Mouse (Mus musculus): ENCODE data around the gene Tmigd3. TPM values are rescaled to one million over a fixed set of nuclear protein-coding genes. Genes with fewer than 3 reads are reported as not detected.
"Not testable (repeated sequence)": the region's sequence is repeated elsewhere in the genome, so short reads cannot be mapped to it uniquely, and the experiment has no call there.

Gene Tmigd3
- polyA plus RNA-seq, 1 experiment from 2014 or later = 0.17 TPM

DNA sequence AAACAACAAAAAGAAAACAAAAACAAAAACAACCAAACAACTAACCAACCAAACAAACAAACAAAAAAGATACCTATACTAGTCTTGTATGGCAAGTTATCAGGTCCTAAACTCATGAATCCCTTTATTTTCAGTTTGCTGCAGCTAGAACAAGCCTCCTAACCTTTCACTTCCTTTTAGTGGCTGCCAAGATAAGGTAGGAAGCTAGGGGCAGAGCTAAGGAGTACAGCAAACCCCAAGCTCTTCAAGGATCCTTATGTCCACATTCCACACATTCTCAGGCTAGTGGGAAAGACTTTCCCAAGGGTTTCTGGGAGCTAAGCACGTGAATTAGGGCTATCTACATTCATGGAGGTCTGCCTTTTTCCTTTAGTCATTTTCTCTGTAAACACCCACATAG is 44.6 kb downstream of the Tmigd3 start:
- ATAC-seq (ENCODE audit: low FRiP score, low TSS enrichment) (no peak), DNase-seq (ENCODE audit: low spot score) (no peak)
- Histone ChIP-seq H3K27ac (replicated peaks) (no peak overlapping the region), H3K27me3 (ENCODE audit: control insufficient read depth, insufficient read depth, low read length) (no peaks in the 10 kb centered on the region), H3K9ac (ENCODE audit: low read length) (no peak overlapping the region), H3K9me3 (ENCODE audit: control insufficient read depth, low read length) (no peaks in the 10 kb centered on the region), H3K4me1 (replicated peaks; ENCODE audit: control insufficient read depth, insufficient read depth) (no peaks in the 10 kb centered on the region), H3K36me3 (ENCODE audit: control insufficient read depth, insufficient read depth, low read length) (no peaks in the 10 kb centered on the region), H3K4me3 (ENCODE audit: low read depth, low read length) (no peak overlapping the region), H3K4me2 (replicated peaks; ENCODE audit: low read depth) (no peak overlapping the region)
- 30% methylated on average over 1 of the region's 1 CpGs for WGBS
- no peak for TF ChIP-seq CTCF (IDR thresholded peaks at IDR 0.05; ENCODE audit: low read depth)

DNA sequence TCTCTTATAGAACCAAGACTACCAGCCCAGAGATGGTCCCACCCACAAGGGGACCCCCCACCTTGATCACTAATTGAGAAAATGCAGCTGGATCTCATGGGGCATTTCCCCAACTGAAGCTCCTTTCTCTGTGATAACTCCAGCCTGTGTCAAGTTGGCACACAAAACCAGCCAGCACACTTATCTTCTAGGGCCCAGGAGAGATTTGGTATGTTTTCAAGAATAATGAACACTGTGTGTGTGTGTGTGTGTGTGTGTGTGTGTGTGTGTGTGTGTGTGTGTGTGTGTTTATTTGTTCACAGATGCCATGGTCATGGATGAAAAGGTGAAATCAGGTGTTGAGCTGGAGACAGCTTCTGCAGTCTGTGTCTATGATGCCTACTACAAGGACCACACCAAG is 45.8 kb downstream of the Tmigd3 start:
- not testable (repeated sequence) for H3K4me2 ChIP-seq (replicated peaks; ENCODE audit: low read depth); H3K36me3 ChIP-seq (ENCODE audit: control insufficient read depth, insufficient read depth, low read length); H3K27me3 ChIP-seq (ENCODE audit: control insufficient read depth, insufficient read depth, low read length); H3K4me3 ChIP-seq (ENCODE audit: low read depth, low read length); DNase-seq (ENCODE audit: low spot score); ATAC-seq (ENCODE audit: low FRiP score, low TSS enrichment); H3K4me1 ChIP-seq (replicated peaks; ENCODE audit: control insufficient read depth, insufficient read depth); H3K27ac ChIP-seq (replicated peaks); H3K9ac ChIP-seq (ENCODE audit: low read length); H3K9me3 ChIP-seq (ENCODE audit: control insufficient read depth, low read length)

DNA sequence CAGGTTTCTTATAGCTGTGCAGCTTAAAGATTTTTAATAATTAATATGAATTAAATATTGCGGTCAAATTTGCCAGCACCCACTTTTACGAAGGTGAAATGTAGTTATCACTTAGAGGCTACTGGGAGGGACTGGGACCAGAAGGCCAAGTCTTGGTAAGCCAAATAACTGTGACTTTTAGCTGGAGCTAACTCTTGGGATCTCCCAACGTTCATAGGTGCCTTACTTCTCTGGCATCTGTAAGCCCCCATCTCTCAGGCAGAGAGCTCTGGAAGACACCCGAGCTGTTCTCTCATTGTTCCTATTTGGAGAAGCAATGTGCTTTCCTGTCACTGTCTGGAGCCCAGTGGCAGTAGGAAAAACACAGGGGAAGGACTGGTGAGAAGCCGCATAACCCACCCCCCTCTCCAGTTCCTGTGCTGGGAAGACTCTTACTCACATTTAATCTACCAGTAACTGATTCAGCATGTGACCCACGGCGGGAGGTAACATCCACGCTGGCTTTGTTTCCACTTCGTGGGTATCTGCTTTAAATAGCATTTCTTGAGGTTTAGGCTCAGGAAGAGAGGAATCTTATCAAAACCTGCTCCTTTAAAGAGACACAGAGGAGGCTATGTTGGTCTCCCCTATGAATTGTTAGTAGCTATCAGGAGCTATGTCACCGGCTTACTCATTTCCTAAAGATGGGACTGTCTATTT is 47.1 kb downstream of the Tmigd3 start:
- H3K27me3 ChIP-seq (ENCODE audit: control insufficient read depth, insufficient read depth, low read length) = no peaks in the 10 kb centered on the region
- H3K9ac ChIP-seq (ENCODE audit: low read length) = no peak overlapping the region
- ATAC-seq (ENCODE audit: low FRiP score, low TSS enrichment) = no peak
- 70% methylated on average over 10 of the region's 10 CpGs for WGBS
- H3K4me3 ChIP-seq (ENCODE audit: low read depth, low read length) = no peak overlapping the region
- no peaks in the 10 kb centered on the region for H3K4me1 ChIP-seq (replicated peaks; ENCODE audit: control insufficient read depth, insufficient read depth)
- H3K9me3 ChIP-seq (ENCODE audit: control insufficient read depth, low read length) = no peaks in the 10 kb centered on the region
- TF ChIP-seq CTCF (IDR thresholded peaks at IDR 0.05; ENCODE audit: low read depth) = no peak
- TF ChIP-seq EP300 (optimal IDR thresholded peaks at IDR 0.05) = no peak
- H3K27ac ChIP-seq (replicated peaks) = no peak overlapping the region
- no peak overlapping the region for H3K4me2 ChIP-seq (replicated peaks; ENCODE audit: low read depth)
- no peaks in the 10 kb centered on the region for H3K36me3 ChIP-seq (ENCODE audit: control insufficient read depth, insufficient read depth, low read length)
- DNase-seq (ENCODE audit: low spot score) = no peak

DNA sequence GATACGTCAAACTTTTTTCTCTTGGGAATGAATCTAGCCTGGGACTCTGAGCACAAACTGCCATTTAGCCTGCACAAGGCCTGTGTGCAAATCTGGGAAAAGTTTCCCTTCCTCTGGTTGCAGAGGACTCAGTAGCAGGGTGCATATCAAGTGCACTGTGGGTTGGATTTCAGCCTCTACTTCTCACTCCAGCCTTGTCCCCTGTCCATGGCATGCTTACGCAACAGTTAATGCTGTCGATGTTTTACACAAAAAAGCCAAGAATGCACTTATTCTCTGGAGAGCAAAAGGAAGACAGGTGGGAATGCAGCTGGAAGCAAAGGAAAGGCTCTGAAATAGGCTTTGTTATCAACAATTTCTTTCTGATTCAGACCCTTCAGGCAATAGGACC is 47.6 kb downstream of the Tmigd3 start:
- 63% methylated on average over 3 of the region's 3 CpGs for WGBS
- no peak for DNase-seq (ENCODE audit: low spot score)
- no peak overlapping the region for H3K4me2 ChIP-seq (replicated peaks; ENCODE audit: low read depth)
- H3K27me3 ChIP-seq (ENCODE audit: control insufficient read depth, insufficient read depth, low read length) = no peaks in the 10 kb centered on the region
- H3K4me1 ChIP-seq (replicated peaks; ENCODE audit: control insufficient read depth, insufficient read depth) = no peaks in the 10 kb centered on the region
- H3K36me3 ChIP-seq (ENCODE audit: control insufficient read depth, insufficient read depth, low read length) = no peaks in the 10 kb centered on the region
- no peak overlapping the region for H3K4me3 ChIP-seq (ENCODE audit: low read depth, low read length)
- no peak overlapping the region for H3K27ac ChIP-seq (replicated peaks)
- no peak for ATAC-seq (ENCODE audit: low FRiP score, low TSS enrichment)
- no peak overlapping the region for H3K9ac ChIP-seq (ENCODE audit: low read length)
- TF ChIP-seq CTCF (IDR thresholded peaks at IDR 0.05; ENCODE audit: low read depth) (no peak), EP300 (optimal IDR thresholded peaks at IDR 0.05) (no peak)
- H3K9me3 ChIP-seq (ENCODE audit: control insufficient read depth, low read length) = no peaks in the 10 kb centered on the region

DNA sequence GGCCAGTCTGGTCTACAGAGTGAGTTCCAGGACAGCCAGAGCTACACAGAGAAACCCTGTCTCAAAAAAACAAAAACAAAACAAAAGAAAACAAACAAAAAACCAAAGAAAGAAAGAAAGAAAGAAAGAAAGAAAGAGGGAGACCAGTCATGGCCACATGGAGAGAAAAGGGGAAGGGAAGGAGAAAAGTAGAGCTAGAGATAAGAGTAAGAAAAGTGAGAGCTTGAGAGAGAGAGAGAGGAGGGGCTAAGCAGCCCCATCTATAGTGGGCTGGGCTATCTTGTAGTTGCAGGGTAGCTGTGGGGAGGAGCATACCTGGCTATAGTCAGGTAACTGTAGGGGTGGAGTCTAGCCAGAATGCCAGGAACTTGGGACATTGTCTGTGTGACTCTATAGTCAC is 50.0 kb downstream of the Tmigd3 start:
- not testable (repeated sequence) for H3K36me3 ChIP-seq (ENCODE audit: control insufficient read depth, insufficient read depth, low read length); H3K4me2 ChIP-seq (replicated peaks; ENCODE audit: low read depth); H3K9ac ChIP-seq (ENCODE audit: low read length); H3K4me3 ChIP-seq (ENCODE audit: low read depth, low read length); DNase-seq (ENCODE audit: low spot score); H3K4me1 ChIP-seq (replicated peaks; ENCODE audit: control insufficient read depth, insufficient read depth); H3K27ac ChIP-seq (replicated peaks); ATAC-seq (ENCODE audit: low FRiP score, low TSS enrichment); H3K9me3 ChIP-seq (ENCODE audit: control insufficient read depth, low read length); H3K27me3 ChIP-seq (ENCODE audit: control insufficient read depth, insufficient read depth, low read length)

DNA sequence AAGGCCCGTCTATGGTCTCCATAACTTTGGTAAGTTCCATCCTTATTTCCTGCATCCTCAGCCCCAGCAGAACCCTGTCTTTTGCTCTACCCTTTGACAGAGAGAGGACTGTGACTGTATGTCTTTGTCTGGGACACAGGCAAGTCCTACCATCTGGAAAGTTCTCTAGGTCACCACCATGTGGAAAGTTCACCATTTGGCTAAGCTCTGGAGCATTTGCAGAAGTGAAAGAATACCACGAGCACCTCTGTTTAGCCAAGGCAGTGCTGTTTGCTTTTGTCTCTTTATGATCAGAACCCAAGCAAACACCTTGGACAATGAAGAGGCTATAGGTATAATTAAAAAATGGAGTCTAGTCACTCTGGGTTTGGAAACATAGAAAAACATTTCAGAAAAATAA is 51.3 kb downstream of the Tmigd3 start:
- no peak overlapping the region for H3K9ac ChIP-seq (ENCODE audit: low read length)
- 51% methylated on average over 2 of the region's 2 CpGs for WGBS
- TF ChIP-seq EP300 (optimal IDR thresholded peaks at IDR 0.05) (no peak), CTCF (IDR thresholded peaks at IDR 0.05; ENCODE audit: low read depth) (no peak)
- no peak overlapping the region for H3K4me2 ChIP-seq (replicated peaks; ENCODE audit: low read depth)
- no peak overlapping the region for H3K27ac ChIP-seq (replicated peaks)
- H3K27me3 ChIP-seq (ENCODE audit: control insufficient read depth, insufficient read depth, low read length) = no peaks in the 10 kb centered on the region
- ATAC-seq (ENCODE audit: low FRiP score, low TSS enrichment) = no peak
- no peaks in the 10 kb centered on the region for H3K9me3 ChIP-seq (ENCODE audit: control insufficient read depth, low read length)
- no peaks in the 10 kb centered on the region for H3K4me1 ChIP-seq (replicated peaks; ENCODE audit: control insufficient read depth, insufficient read depth)
- no peak overlapping the region for H3K4me3 ChIP-seq (ENCODE audit: low read depth, low read length)
- no peaks in the 10 kb centered on the region for H3K36me3 ChIP-seq (ENCODE audit: control insufficient read depth, insufficient read depth, low read length)
- DNase-seq (ENCODE audit: low spot score) = peak; percentile 1
